In the genomic region with DNA sequence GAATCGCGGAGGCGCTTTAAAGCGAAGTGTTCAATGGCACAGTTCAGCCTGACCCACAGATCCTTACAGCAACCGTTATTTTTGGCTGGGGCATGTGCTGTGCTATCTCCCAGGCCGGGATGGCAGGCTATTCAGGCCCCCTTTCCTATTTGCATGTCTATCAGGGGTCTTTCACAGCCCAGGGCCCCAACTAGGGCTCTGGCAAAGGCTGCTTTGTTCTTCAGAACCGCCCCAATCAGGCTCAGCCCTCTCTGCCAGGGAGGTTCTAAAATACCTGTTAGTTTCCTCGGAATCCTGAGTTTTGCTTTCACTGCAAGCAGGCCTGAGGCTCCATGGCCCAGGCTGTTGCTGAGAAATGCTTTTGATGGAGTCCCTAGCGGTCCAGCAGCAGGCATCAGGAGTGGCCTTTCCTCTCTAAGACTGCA, we compare ENCODE assay signal across 12 mouse cellular contexts.
DNase-seq lines count a peak whose midpoint lies in the region; ATAC-seq lines count a peak whose summit lies in the region.
"Had no signal": no experiment of that assay in that cellular context is flagged by ENCODE, and none has a peak within 500 bp of the region (broad histone marks: within the 10 kb centered on the region; RNA-seq: fewer than 3 reads in every experiment).

No protein-coding gene starts in this region.

- peaks cover 16% of the 10 kb centered on the region for H3K9me3 ChIP-seq in heart, embryonic 14.5 days (ENCODE audit: control insufficient read depth, low read length)
- H3K9me3 ChIP-seq in forebrain, embryonic 14.5 days (replicated peaks; ENCODE audit: control insufficient read depth, low read length) = peaks cover 4% of the 10 kb centered on the region; the same call in 1 of the 2 replicates

- H3K9ac ChIP-seq in heart, embryonic 14.5 days (ENCODE audit: low read length) = peak overlapping the region; percentile 54
- H3K9ac ChIP-seq in forebrain, embryonic 14.5 days (ENCODE audit: low read length) = peak overlapping the region; percentile 22; the same call in 1 of the 2 replicates

- H3K27me3 ChIP-seq in heart, embryonic 14.5 days (ENCODE audit: control insufficient read depth, insufficient read depth, low read length) = no peaks in the 10 kb centered on the region
- H3K27me3 ChIP-seq in forebrain, embryonic 14.5 days (replicated peaks; ENCODE audit: control insufficient read depth, insufficient read depth, low read length) = no peaks in the 10 kb centered on the region

- no peak overlapping the region for H3K4me3 ChIP-seq in heart, embryonic 14.5 days (ENCODE audit: control insufficient read depth in 1 of 2, insufficient read depth in 1 of 2, low read depth in 1 of 2, low read length in 2 of 2)
- no peak overlapping the region for H3K4me3 ChIP-seq in forebrain, embryonic 14.5 days (ENCODE audit: low read depth, low read length)

- intact Hi-C loops in heart, postnatal 36 days (cut with DNase I) = no loop called here

- no peaks in the 10 kb centered on the region for H3K36me3 ChIP-seq in heart, embryonic 14.5 days (ENCODE audit: control insufficient read depth, insufficient read depth, low read length)
- no peaks in the 10 kb centered on the region for H3K36me3 ChIP-seq in forebrain, embryonic 14.5 days (ENCODE audit: control insufficient read depth, insufficient read depth, low read length)

- peak overlapping the region; percentile 27 for H3K4me2 ChIP-seq in heart, embryonic 14.5 days (ENCODE audit: low read length)
- peak overlapping the region; percentile 20; the same call in 1 of the 2 replicates for H3K4me2 ChIP-seq in forebrain, embryonic 14.5 days (ENCODE audit: low read length)

- ATAC-seq in heart, embryonic 14.5 days (ENCODE audit: insufficient number of reproducible peaks, insufficient read depth, low FRiP score, low read depth) = no peak; the same call in 1 of the 2 replicates
- peak; percentile 97 for ATAC-seq in forebrain, embryonic 14.5 days
- ATAC-seq in inflammation-experienced regulatory T-cells, adult 6 months = no peak
- ATAC-seq in megakaryocyte progenitor cell, adult 5-6 weeks (replicated peaks; ENCODE audit: poor library complexity) = no peak
- ATAC-seq: intestine, embryonic 16.5 days had no signal

- WGBS in heart, embryonic 14.5 days = 14% methylated on average over 9 of the region's 9 CpGs
- 2% methylated on average over 9 of the region's 9 CpGs for WGBS in forebrain, embryonic 14.5 days

- H3K27ac ChIP-seq in heart, embryonic 14.5 days (replicated peaks in 1 of 2; ENCODE audit: control insufficient read depth in 1 of 2, insufficient read depth in 1 of 2, low read depth in 2 of 2, low read length in 2 of 2) = peak overlapping the region; percentile 83 to 93
- peak overlapping the region; percentile 53 for H3K27ac ChIP-seq in forebrain, embryonic 14.5 days (ENCODE audit: low read depth, low read length)

- peaks cover 10% of the 10 kb centered on the region in 2 experiments; a peak in 3 of 4 replicates for H3K4me1 ChIP-seq in heart, embryonic 14.5 days (ENCODE audit: control insufficient read depth in 2 of 2, insufficient read depth in 2 of 2, low read length in 2 of 2)
- H3K4me1 ChIP-seq in forebrain, embryonic 14.5 days (ENCODE audit: control insufficient read depth, insufficient read depth, low read length) = 0 out of 2 replicates have a peak, but pooled peaks cover 3% of the 10 kb centered on the region

- no peak for DNase-seq in heart, postnatal 36 days
- peak; percentile 88 for DNase-seq in forebrain, embryonic 14.5 days (ENCODE audit: low spot score)
- peak; percentile 40 for DNase-seq in mesoderm, embryonic 11.5 days (ENCODE audit: low read depth, low spot score)
- DNase-seq in retina, postnatal 1 day = peak; percentile 46
- no peak for DNase-seq in layer of hippocampus, postnatal 10 days (ENCODE audit: low spot score in 2 of 2)
- DNase-seq: cerebellum, adult 2 months; lung, adult 18-20 months; right cerebral cortex, postnatal 25 days had no signal

Comparison
In these comparisons a context has a peak if more than half of its experiments do, and no peak if none do; other contexts are left out.
1. DNase-seq: peak in forebrain, embryonic 14.5 days (single experiment), mesoderm, embryonic 11.5 days (single experiment) and retina, postnatal 1 day (single experiment); none in heart, postnatal 36 days (0 of 2) and layer of hippocampus, postnatal 10 days (0 of 2).